Mouse (Mus musculus): Measurements from ENCODE around the gene Efemp1. TPM values are rescaled to one million over a fixed set of nuclear protein-coding genes. Genes with fewer than 3 reads are reported as not detected.

Gene Efemp1
- total and polyA plus RNA-seq, 2 experiments: 7.2 to 7.7 TPM

DNA sequence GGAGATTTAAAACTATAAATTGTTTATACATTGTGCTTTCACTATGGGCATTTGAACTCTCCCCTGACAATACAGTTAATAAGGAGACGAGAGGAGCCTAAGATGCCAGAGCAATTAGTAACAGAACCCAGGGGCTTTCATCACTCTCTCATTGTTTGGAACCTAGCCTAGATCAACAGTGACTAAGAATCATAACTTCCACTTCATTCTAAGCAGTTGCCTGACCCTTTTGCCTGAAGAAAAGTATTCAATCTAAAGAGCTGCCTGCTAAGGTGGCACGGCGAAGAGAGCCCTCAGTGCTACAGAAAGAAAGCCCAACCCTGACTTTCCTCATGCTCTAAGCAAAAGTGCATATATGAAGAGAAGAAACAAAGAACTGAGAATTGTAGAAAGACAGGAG, 19.2 kb upstream of the Efemp1 start:
- no peak for TF ChIP-seq POLR2A (IDR thresholded peaks at IDR 0.05; ENCODE audit: extremely low read depth, insufficient read depth, low read length)
- TF ChIP-seq CTCF (IDR thresholded peaks at IDR 0.05; ENCODE audit: low read depth, low read length): no peak
- Histone ChIP-seq H3K27me3 (ENCODE audit: control insufficient read depth, insufficient read depth, low read length) (no peaks in the 10 kb centered on the region), H3K9ac (ENCODE audit: low read depth, low read length) (no peak overlapping the region), H3K4me1 (ENCODE audit: control insufficient read depth, insufficient read depth, low read length) (no peaks in the 10 kb centered on the region), H3K79me2 (ENCODE audit: control insufficient read depth, insufficient read depth, low read length) (no peaks in the 10 kb centered on the region), H3K27ac (replicated peaks; ENCODE audit: insufficient read depth, low read depth, low read length) (no peak overlapping the region), H3K36me3 (ENCODE audit: control insufficient read depth, insufficient read depth, low read length) (no peaks in the 10 kb centered on the region), H3K4me3 (ENCODE audit: insufficient read depth, low read depth, low read length) (no peak overlapping the region)
- 70% methylated on average over 3 of the region's 3 CpGs for WGBS
- peak; percentile 17 for DNase-seq (ENCODE audit: extremely low read depth, low read depth, low spot score)

DNA sequence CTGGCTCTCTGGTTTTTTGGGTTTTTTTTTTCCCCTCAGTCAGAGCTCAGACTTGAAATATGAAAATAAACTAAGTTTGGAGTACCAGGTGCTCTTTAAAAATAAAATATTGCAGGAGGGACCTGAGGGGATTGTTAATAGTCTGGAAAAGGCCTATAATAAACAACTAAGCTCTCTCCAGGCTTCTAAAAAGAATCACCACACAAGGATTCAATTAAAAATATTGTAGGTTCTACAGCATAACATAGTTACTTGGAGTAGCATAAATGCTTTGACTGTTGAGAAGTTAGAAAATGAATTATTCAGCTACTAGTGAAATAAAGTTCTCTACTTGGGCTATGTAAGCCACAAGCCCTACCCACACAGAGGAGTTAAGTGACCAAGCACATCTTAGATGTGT, 17.9 kb upstream of the Efemp1 start:
- DNase-seq (ENCODE audit: extremely low read depth, low read depth, low spot score): no peak
- Histone ChIP-seq H3K4me1 (ENCODE audit: control insufficient read depth, insufficient read depth, low read length) (no peaks in the 10 kb centered on the region), H3K27me3 (ENCODE audit: control insufficient read depth, insufficient read depth, low read length) (no peaks in the 10 kb centered on the region), H3K9ac (ENCODE audit: low read depth, low read length) (no peak overlapping the region), H3K79me2 (ENCODE audit: control insufficient read depth, insufficient read depth, low read length) (no peaks in the 10 kb centered on the region), H3K27ac (replicated peaks; ENCODE audit: insufficient read depth, low read depth, low read length) (no peak overlapping the region), H3K4me3 (ENCODE audit: insufficient read depth, low read depth, low read length) (no peak overlapping the region), H3K36me3 (ENCODE audit: control insufficient read depth, insufficient read depth, low read length) (no peaks in the 10 kb centered on the region)
- TF ChIP-seq CTCF (IDR thresholded peaks at IDR 0.05; ENCODE audit: low read depth, low read length): no peak
- TF ChIP-seq POLR2A (IDR thresholded peaks at IDR 0.05; ENCODE audit: extremely low read depth, insufficient read depth, low read length): no peak

DNA sequence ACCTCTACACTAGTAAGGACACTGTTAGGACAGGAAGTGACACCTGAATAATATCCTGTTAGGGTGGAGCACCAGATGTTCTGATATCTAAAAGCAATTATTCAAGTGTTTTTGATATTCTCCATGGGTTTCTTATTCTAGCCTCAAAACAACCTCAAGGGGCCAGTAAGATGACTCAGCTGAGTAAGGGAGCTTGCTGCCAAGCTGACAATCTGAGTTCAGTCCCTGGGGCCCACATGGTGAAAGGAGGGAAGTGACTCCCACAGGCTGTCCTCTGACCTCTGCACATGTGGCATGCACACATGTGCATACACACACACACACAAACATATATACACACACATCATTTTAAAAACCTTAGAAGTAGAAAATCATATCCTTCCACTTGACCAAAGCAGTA, 3.2 kb upstream of the Efemp1 start:
- H3K4me3 ChIP-seq (ENCODE audit: insufficient read depth, low read depth, low read length): no peak overlapping the region
- no peaks in the 10 kb centered on the region for H3K36me3 ChIP-seq (ENCODE audit: control insufficient read depth, insufficient read depth, low read length)
- no peaks in the 10 kb centered on the region for H3K27me3 ChIP-seq (ENCODE audit: control insufficient read depth, insufficient read depth, low read length)
- no peaks in the 10 kb centered on the region for H3K79me2 ChIP-seq (ENCODE audit: control insufficient read depth, insufficient read depth, low read length)
- DNase-seq (ENCODE audit: extremely low read depth, low read depth, low spot score): no peak
- H3K9ac ChIP-seq (ENCODE audit: low read depth, low read length): no peak overlapping the region
- TF ChIP-seq POLR2A (IDR thresholded peaks at IDR 0.05; ENCODE audit: extremely low read depth, insufficient read depth, low read length): no peak
- no peak for TF ChIP-seq CTCF (IDR thresholded peaks at IDR 0.05; ENCODE audit: low read depth, low read length)
- H3K4me1 ChIP-seq (ENCODE audit: control insufficient read depth, insufficient read depth, low read length): no peaks in the 10 kb centered on the region
- H3K27ac ChIP-seq (replicated peaks; ENCODE audit: insufficient read depth, low read depth, low read length): no peak overlapping the region

DNA sequence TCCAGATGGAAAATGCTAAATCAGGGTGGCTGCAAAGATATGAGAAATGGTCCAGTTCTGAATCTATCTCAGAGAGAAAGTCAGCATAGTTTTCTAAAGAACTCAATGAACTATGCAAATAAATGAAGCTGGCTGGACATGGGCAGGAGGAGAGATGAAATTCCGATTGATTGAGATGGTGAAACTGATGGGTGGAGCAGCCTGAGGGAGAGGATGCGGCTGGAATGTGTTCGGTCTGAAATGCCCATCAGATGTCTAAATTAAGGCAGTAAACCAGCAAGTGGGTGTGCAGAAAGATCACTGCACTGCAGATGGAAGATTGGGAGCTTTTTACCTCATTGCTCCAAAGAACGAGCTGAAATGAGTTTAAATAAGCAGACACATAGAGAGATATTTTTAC, 1.4 kb upstream of the Efemp1 start:
- WGBS: 54% methylated on average over 4 of the region's 4 CpGs
- Histone ChIP-seq H3K4me1 (ENCODE audit: control insufficient read depth, insufficient read depth, low read length) (no peaks in the 10 kb centered on the region), H3K27ac (replicated peaks; ENCODE audit: insufficient read depth, low read depth, low read length) (no peak overlapping the region), H3K36me3 (ENCODE audit: control insufficient read depth, insufficient read depth, low read length) (no peaks in the 10 kb centered on the region), H3K4me3 (ENCODE audit: insufficient read depth, low read depth, low read length) (no peak overlapping the region), H3K79me2 (ENCODE audit: control insufficient read depth, insufficient read depth, low read length) (no peaks in the 10 kb centered on the region), H3K27me3 (ENCODE audit: control insufficient read depth, insufficient read depth, low read length) (no peaks in the 10 kb centered on the region), H3K9ac (ENCODE audit: low read depth, low read length) (no peak overlapping the region)
- TF ChIP-seq CTCF (IDR thresholded peaks at IDR 0.05; ENCODE audit: low read depth, low read length): no peak
- no peak for TF ChIP-seq POLR2A (IDR thresholded peaks at IDR 0.05; ENCODE audit: extremely low read depth, insufficient read depth, low read length)
- DNase-seq (ENCODE audit: extremely low read depth, low read depth, low spot score): no peak

DNA sequence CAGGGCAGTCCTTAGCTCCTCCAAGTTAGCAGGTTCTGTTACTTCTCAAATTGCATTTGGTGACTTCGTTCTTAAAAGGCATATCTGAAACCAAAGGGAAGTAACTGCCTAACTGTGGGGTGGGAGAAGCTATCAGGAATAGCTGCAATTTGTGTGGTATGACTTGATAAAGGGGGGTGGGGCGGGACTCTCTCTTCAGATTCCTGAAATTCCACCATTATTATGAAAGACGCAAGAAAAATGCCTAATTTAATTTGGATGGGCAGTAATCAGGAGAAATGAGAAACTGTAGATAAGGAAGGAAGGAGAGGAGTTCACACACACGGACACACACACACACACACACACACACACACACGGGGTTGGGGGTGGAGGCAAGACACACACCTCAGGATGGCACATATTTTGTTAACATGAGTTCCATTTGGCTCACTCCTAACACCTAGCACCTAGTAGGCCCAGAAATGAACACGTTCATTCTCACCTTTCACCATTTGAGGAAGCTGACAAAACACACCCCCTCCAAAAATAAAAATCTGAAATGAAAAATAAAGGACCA, 564 bp upstream of the Efemp1 start:
- Histone ChIP-seq H3K27me3 (ENCODE audit: control insufficient read depth, insufficient read depth, low read length) (no peaks in the 10 kb centered on the region), H3K79me2 (ENCODE audit: control insufficient read depth, insufficient read depth, low read length) (no peaks in the 10 kb centered on the region), H3K36me3 (ENCODE audit: control insufficient read depth, insufficient read depth, low read length) (no peaks in the 10 kb centered on the region), H3K27ac (replicated peaks; ENCODE audit: insufficient read depth, low read depth, low read length) (no peak overlapping the region), H3K9ac (ENCODE audit: low read depth, low read length) (no peak overlapping the region), H3K4me3 (ENCODE audit: insufficient read depth, low read depth, low read length) (no peak overlapping the region), H3K4me1 (ENCODE audit: control insufficient read depth, insufficient read depth, low read length) (no peaks in the 10 kb centered on the region)
- WGBS: 32% methylated on average over 6 of the region's 6 CpGs
- no peak for TF ChIP-seq POLR2A (IDR thresholded peaks at IDR 0.05; ENCODE audit: extremely low read depth, insufficient read depth, low read length)
- no peak for TF ChIP-seq CTCF (IDR thresholded peaks at IDR 0.05; ENCODE audit: low read depth, low read length)
- no peak for DNase-seq (ENCODE audit: extremely low read depth, low read depth, low spot score)

DNA sequence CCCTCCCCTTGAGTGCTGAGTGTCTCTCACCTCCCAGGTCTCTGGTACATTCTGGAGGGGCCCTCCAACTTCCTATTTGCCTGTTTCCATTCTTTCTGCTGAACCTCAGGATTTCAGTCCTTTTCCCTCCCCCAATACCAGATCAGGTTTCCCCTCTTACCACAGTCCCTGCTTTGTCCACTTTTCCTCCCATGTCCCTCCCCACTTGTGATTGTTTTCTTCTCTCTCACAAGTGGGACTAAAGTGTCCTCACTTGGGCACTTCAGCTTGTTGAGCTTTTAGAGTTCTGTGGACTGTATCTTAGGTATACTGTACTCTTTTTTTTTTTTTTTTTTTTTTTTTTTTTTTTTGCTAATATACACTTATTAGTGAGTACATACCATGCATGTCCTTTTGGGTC, 6.1 kb downstream of the Efemp1 start:
- TF ChIP-seq CTCF (IDR thresholded peaks at IDR 0.05; ENCODE audit: low read depth, low read length) (no peak), POLR2A (IDR thresholded peaks at IDR 0.05; ENCODE audit: extremely low read depth, insufficient read depth, low read length) (no peak)
- Histone ChIP-seq H3K4me3 (ENCODE audit: insufficient read depth, low read depth, low read length) (no peak overlapping the region), H3K36me3 (ENCODE audit: control insufficient read depth, insufficient read depth, low read length) (no peaks in the 10 kb centered on the region), H3K27me3 (ENCODE audit: control insufficient read depth, insufficient read depth, low read length) (no peaks in the 10 kb centered on the region), H3K4me1 (ENCODE audit: control insufficient read depth, insufficient read depth, low read length) (no peaks in the 10 kb centered on the region), H3K27ac (replicated peaks; ENCODE audit: insufficient read depth, low read depth, low read length) (no peak overlapping the region), H3K79me2 (ENCODE audit: control insufficient read depth, insufficient read depth, low read length) (no peaks in the 10 kb centered on the region), H3K9ac (ENCODE audit: low read depth, low read length) (no peak overlapping the region)
- no peak for DNase-seq (ENCODE audit: extremely low read depth, low read depth, low spot score)
